Mouse (Mus musculus) forebrain, embryonic 10.5 days (tissue): ENCODE results near the gene Prorsd1. TPM values are rescaled to one million over a fixed set of nuclear protein-coding genes. Genes with fewer than 3 reads are reported as not detected.
A peak's percentile ranks its signal among the peaks of the same experiment; 100 is the strongest.

ENCODE experiments used
- DNase-seq: peaks from one replicate; pipeline ENCODE4 v3.0.0-alpha.2; 2017; ENCODE audit warnings: low spot score; ENCODE audit errors: extremely low spot score
- H3K27ac ChIP-seq: fragments of 300-500 bp; sonication (generic); 2 replicates; pipeline ENCODE4 v1.5.1; 2016; ENCODE audit warnings: mild to moderate bottlenecking
- H3K27me3 ChIP-seq: fragments of 300-500 bp; sonication (generic); 2 replicates; pipeline ENCODE4 v1.6.1; 2016; ENCODE audit warnings: mild to moderate bottlenecking; ENCODE audit not compliant: poor library complexity, severe bottlenecking
- H3K36me3 ChIP-seq: fragments of 300-500 bp; sonication (generic); replicated peaks from 2 replicates; pipeline ENCODE4 v1.6.1; 2016; ENCODE audit warnings: mild to moderate bottlenecking, moderate library complexity
- H3K4me1 ChIP-seq: fragments of 300-500 bp; sonication (generic); 2 replicates; pipeline ENCODE4 v1.6.1; 2016
- H3K4me3 ChIP-seq: fragments of 300-500 bp; sonication (generic); 2 replicates; pipeline ENCODE4 v1.5.1; 2016; ENCODE audit warnings: mild to moderate bottlenecking, moderate library complexity
- H3K9me3 ChIP-seq: fragments of 300-500 bp; sonication (generic); 2 replicates; pipeline ENCODE4 v1.6.1; 2016; ENCODE audit warnings: mild to moderate bottlenecking, moderate library complexity
- WGBS: fragments of 180-500 bp; shearing (Covaris S2); methylation state at CpG from one replicate; pipeline ENCODE4 v1.1.7; 2016; 5-methylcytosine and 5-hydroxymethylcytosine counted together
- polyA plus RNA-seq: library from polyadenylated mRNA; unstranded; fragments of >200 nt; fragmentation: Nextera tagmentation; extraction: Ambion mirVana; gene quantifications from 2 replicates; pipeline ENCODE4 v1.2.1, GENCODE M21; 2016

Gene Prorsd1
- polyA plus RNA-seq, 1 experiment from 2014 or later: 19.4 TPM

GRCm38 (mm10) chr11:29544225-29544945, 29.6 kb upstream of the Prorsd1 start:
- Histone ChIP-seq H3K4me1 (peaks cover 16% of the 10 kb centered on the region), H3K4me3 (no peak overlapping the region), H3K27ac (no peak overlapping the region), H3K9me3 (no peaks in the 10 kb centered on the region), H3K36me3 (peaks cover 70% of the 10 kb centered on the region), H3K27me3 (no peaks in the 10 kb centered on the region)
- DNase-seq: no peak
- 83% methylated on average over 3 of the region's 3 CpGs for WGBS

- H3K9me3 ChIP-seq: no peaks in the 10 kb centered on the region
- H3K36me3 ChIP-seq: peaks cover 81% of the 10 kb centered on the region
- no peaks in the 10 kb centered on the region for H3K4me1 ChIP-seq
- no peak overlapping the region for H3K4me3 ChIP-seq
- no peak for DNase-seq
- 89% methylated on average over 1 of the region's 1 CpGs for WGBS
- H3K27ac ChIP-seq: no peak overlapping the region
- H3K27me3 ChIP-seq: no peaks in the 10 kb centered on the region
Observed at GRCm38 (mm10) chr11:29538201-29538600, 23.4 kb upstream of the Prorsd1 start.

GRCm38 (mm10) chr11:29525988-29526794, 11.4 kb upstream of the Prorsd1 start, which contains the start of gene Mtif2:
TSS of gene Mtif2 (plus strand) at chr11:29526408.
- Histone ChIP-seq H3K4me1 (peaks cover 17% of the 10 kb centered on the region), H3K9me3 (no peaks in the 10 kb centered on the region), H3K27ac (peak within 1 kb of the TSS; percentile 95), H3K27me3 (no peaks in the 10 kb centered on the region), H3K36me3 (peaks cover 14% of the 10 kb centered on the region), H3K4me3 (peak within 1 kb of the TSS; percentile 76)
- peak; percentile 87 for DNase-seq
- 3% methylated on average over 47 of the region's 47 CpGs for WGBS

GRCm38 (mm10) chr11:29514325-29514681, 530 bp downstream of the Prorsd1 start:
- Histone ChIP-seq H3K36me3 (peaks cover 27% of the 10 kb centered on the region), H3K27ac (peak overlapping the region; percentile 90), H3K9me3 (no peaks in the 10 kb centered on the region), H3K4me1 (peaks cover 10% of the 10 kb centered on the region), H3K27me3 (no peaks in the 10 kb centered on the region), H3K4me3 (peak overlapping the region; percentile 74)
- no peak for DNase-seq
- 29% methylated on average over 10 of the region's 10 CpGs for WGBS

GRCm38 (mm10) chr11:29512818-29513535, 1.9 kb downstream of the Prorsd1 start:
- Histone ChIP-seq H3K4me3 (no peak overlapping the region), H3K36me3 (peaks cover 27% of the 10 kb centered on the region), H3K27ac (no peak overlapping the region), H3K4me1 (peaks cover 10% of the 10 kb centered on the region), H3K27me3 (no peaks in the 10 kb centered on the region), H3K9me3 (no peaks in the 10 kb centered on the region)
- WGBS: 96% methylated on average over 4 of the region's 4 CpGs
- DNase-seq: no peak

- no peak overlapping the region for H3K27ac ChIP-seq
- peaks cover 46% of the 10 kb centered on the region for H3K36me3 ChIP-seq
- no peaks in the 10 kb centered on the region for H3K9me3 ChIP-seq
- DNase-seq: no peak
- H3K4me3 ChIP-seq: no peak overlapping the region
- peaks cover 9% of the 10 kb centered on the region for H3K4me1 ChIP-seq
- 98% methylated on average over 1 of the region's 1 CpGs for WGBS
- H3K27me3 ChIP-seq: no peaks in the 10 kb centered on the region
Observed at GRCm38 (mm10) chr11:29509421-29509820, 5.4 kb downstream of the Prorsd1 start.

GRCm38 (mm10) chr11:29504899-29505625, 9.8 kb downstream of the Prorsd1 start:
- WGBS: 97% methylated on average over 2 of the region's 2 CpGs
- no peaks in the 10 kb centered on the region for H3K27me3 ChIP-seq
- H3K4me3 ChIP-seq: no peak overlapping the region
- H3K9me3 ChIP-seq: no peaks in the 10 kb centered on the region
- no peaks in the 10 kb centered on the region for H3K4me1 ChIP-seq
- H3K36me3 ChIP-seq: peaks cover 48% of the 10 kb centered on the region
- DNase-seq: no peak
- no peak overlapping the region for H3K27ac ChIP-seq

- H3K9me3 ChIP-seq: no peaks in the 10 kb centered on the region
- no peak overlapping the region for H3K27ac ChIP-seq
- H3K36me3 ChIP-seq: peaks cover 51% of the 10 kb centered on the region
- H3K27me3 ChIP-seq: no peaks in the 10 kb centered on the region
- H3K4me3 ChIP-seq: no peak overlapping the region
- H3K4me1 ChIP-seq: no peaks in the 10 kb centered on the region
- no peak for DNase-seq
- WGBS: 93% methylated on average over 10 of the region's 10 CpGs
Observed at GRCm38 (mm10) chr11:29503948-29504893, 10.6 kb downstream of the Prorsd1 start.

GRCm38 (mm10) chr11:29496962-29497361, 17.9 kb downstream of the Prorsd1 start:
- Histone ChIP-seq H3K4me1 (no peaks in the 10 kb centered on the region), H3K27me3 (no peaks in the 10 kb centered on the region), H3K36me3 (peaks cover 71% of the 10 kb centered on the region), H3K9me3 (no peaks in the 10 kb centered on the region), H3K4me3 (no peak overlapping the region), H3K27ac (no peak overlapping the region)
- 87% methylated on average over 3 of the region's 3 CpGs for WGBS
- no peak for DNase-seq

- H3K4me3 ChIP-seq: no peak overlapping the region
- H3K36me3 ChIP-seq: peaks cover 76% of the 10 kb centered on the region
- no peaks in the 10 kb centered on the region for H3K4me1 ChIP-seq
- H3K9me3 ChIP-seq: no peaks in the 10 kb centered on the region
- 90% methylated on average over 1 of the region's 1 CpGs for WGBS
- DNase-seq: no peak
- no peak overlapping the region for H3K27ac ChIP-seq
- H3K27me3 ChIP-seq: no peaks in the 10 kb centered on the region
Observed at GRCm38 (mm10) chr11:29493135-29493534, 21.7 kb downstream of the Prorsd1 start.

- H3K36me3 ChIP-seq: peaks cover 38% of the 10 kb centered on the region
- no peaks in the 10 kb centered on the region for H3K4me1 ChIP-seq
- H3K9me3 ChIP-seq: no peaks in the 10 kb centered on the region
- no peak for DNase-seq
- H3K27me3 ChIP-seq: no peaks in the 10 kb centered on the region
- H3K4me3 ChIP-seq: no peak overlapping the region
- H3K27ac ChIP-seq: no peak overlapping the region
Observed at GRCm38 (mm10) chr11:29474676-29475075, 40.2 kb downstream of the Prorsd1 start.
